Mouse (Mus musculus) natural killer cell, adult 2 months (primary cell): ENCODE measurements around the gene Ints5.
"Not testable (repeated sequence)": the region's sequence is repeated elsewhere in the genome, so short reads cannot be mapped to it uniquely, and the experiment has no call there.

Experiments used
- DNase-seq, 2 experiments: peaks; one replicate each; pipeline ENCODE4 v3.0.0; 2022; ENCODE audit warnings: low spot score in 2 of 2

Gene Ints5

DNA sequence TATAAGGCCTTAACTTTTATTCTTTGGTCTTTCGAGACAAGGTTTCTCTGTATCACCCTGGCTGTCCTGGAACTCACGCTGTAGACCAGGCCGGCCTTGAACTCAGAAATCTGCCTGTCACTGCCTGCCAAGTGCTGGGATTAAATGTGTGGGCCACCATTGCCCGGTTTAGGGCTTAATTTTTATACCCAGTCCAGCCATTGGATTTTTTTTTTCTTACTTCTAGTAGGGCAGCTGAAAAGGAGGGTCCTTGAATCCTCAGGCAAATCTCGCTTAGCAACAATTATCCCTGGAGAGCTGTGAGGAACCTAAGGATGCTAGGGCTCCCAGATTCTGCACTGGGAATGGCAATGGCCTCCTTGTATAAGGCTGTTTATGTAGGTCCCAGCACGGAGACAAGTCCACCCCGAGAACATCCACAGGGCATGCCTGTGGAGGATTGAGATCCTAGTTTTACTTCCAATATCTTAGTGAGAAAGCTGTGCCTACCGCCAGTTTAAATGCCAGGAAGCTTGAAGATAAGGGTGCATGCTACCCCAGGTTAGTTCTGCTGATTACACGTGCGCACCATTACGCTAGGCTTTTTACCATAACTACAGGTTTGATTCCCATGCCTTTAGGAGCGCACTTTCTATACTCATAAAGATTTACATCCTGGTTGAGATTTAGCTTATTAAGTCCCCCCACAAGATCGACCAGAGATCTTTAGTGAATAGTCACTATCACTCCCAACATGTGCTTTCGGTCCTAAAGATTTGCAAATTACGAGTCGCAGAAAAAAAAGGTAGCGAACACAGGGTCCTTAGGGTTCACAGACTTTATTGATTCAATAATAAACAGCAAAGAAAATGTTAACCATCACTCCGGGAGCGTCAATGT, 5.0 kb upstream of the Ints5 start:
- DNase-seq, result no peak

DNA sequence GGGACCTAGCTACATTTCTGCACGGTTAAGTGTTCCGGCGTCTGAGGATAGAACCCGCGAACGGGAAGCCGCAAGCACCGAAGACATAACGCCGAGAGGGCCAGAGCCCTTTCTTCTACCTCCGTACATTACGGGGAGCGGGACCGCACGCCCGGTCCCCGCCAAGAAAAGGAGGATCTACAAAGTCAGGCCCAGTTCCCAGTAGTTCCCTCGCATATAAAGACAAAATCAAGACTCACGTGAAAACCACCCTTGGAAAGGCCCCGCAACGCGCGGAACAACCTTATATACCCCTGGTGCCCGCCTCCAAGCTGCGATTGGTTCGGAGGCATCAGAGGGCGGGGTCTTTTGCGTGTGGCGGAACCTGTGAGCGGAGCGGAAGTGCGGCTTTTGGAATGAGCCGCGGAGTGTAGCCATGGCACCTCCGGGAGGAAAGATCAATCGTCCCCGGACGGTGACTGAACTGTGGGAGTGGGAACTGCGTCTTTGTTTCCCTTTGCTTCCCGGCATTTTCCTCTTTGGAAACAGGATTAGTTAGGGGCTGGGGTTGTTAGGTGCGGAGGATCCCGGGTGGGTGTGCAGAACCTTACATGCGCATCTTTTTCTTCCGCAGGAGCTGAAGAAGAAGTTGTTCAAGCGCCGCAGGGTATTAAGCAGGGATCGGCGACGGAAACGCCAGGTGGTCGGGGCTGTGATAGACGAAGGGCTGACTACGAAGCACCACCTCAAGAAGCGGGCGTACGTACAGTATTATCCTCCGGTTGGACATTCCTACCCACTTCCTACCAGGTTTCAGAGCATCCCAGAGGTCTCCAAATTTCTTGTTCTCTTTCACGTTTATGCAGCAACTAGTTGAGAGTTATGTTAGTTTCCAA, 4.1 kb upstream of the Ints5 start, which contains the start of the genes 1810009A15Rik and Gm49416:
1810009A15Rik (plus strand) TSS at position 343 of the 875 bp plus-strand sequence.
Gm49416 (plus strand) TSS at position 416 of the 875 bp plus-strand sequence.
- peak; percentile 91 to 93 for DNase-seq

DNA sequence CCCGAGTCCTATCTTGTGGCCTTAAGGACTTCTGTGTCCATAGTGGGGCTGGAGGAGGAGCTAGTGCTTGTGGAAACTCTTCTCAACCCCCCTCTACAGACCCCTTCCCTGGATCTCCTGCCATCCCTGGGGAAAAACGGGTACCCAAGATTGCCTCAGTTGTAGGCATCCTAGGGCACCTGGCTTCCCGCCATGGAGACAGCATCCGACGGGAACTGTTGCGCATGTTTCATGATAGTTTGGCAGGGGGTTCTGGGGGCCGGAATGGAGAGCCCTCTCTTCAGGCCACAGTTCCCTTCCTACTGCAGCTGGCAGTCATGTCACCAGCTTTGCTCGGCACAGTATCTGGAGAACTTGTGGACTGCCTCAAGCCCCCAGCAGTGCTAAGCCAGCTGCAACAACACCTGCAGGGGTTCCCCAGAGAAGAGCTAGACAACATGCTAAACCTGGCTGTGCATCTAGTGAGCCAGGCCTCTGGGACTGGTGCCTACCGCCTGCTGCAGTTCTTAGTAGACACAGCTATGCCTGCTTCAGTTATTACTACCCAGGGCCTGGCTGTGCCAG, 2.7 kb downstream of the Ints5 start:
- no peak for DNase-seq

DNA sequence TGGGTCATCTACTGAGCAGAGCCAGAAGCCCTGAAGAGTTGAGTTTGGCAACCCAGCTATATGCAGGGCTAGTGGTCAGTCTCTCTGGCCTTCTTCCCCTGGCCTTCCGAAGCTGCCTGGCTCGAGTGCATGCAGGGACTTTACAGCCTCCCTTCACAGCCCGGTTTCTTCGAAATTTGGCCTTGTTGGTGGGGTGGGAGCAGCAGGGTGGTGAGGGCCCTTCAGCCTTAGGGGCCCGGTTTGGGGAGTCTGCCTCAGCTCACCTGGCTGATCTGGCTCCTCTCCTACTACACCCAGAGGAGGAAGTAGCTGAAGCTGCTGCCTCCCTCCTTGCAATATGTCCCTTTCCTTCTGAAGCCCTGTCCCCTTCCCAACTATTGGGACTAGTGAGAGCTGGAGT, 3.4 kb downstream of the Ints5 start:
- not testable (repeated sequence) for DNase-seq

DNA sequence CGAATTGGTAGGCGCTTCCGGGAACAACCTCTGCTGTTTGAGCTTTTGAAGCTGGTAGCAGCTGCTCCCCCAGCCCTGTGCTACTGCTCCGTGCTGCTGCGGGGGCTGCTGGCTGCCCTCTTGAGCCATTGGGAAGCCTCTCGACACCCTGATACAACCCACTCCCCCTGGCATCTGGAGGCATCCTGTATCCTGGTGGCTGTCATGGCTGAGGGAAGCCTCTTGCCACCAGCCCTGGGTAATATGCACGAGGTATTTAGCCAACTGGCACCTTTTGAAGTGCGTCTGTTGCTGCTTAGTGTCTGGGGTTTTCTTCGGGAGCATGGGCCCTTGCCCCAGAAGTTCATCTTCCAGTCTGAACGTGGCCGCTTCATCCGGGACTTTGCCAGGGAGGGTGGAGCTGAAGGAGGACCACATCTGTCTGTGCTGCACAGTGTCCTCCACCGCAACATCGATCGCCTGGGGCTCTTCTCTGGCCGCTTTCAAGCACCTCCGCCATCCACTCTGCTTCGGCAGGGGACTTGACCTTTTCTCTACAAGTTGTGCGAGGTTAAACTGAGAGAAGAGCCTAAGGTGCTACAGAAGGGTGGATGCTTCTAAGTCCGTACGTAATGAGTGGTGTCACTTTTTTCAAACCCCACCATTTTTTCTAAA, 4.5 kb downstream of the Ints5 start:
- DNase-seq, result not testable (repeated sequence)

DNA sequence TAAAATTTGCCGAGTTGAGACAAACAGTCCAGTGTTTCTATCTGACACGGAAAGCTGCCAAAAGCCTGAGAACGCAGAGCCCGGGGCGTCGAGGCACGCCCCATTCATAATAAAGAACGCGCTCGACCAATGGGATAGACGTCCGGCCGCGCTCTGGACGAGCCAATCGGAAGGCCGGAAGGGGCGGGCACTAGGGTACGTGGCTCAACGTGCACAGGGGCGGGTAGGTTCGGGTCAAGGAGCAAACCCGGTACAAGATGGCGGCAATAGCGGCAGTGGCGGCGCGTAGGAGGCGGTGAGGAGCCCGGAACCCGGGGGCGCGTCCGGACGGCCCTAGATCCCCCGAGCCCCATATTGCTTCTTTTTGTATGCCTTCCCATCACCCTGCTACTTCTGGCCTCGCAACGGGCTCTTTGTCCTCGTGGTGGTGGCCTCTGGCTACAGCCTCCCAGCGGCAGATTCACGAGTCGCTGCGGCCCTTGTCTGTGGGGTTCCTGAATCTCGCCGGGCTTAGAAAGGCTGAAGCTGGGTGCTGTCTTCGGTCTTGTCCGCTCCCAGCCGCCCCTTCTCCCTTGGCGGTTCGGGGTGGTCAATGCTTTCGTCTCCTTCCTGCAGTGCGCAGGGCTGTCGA, 5.2 kb downstream of the Ints5 start, which contains the start of gene Ganab:
Ganab (plus strand) TSS at position 207 of the 631 bp plus-strand sequence.
- peak; percentile 89 to 92 for DNase-seq

DNA sequence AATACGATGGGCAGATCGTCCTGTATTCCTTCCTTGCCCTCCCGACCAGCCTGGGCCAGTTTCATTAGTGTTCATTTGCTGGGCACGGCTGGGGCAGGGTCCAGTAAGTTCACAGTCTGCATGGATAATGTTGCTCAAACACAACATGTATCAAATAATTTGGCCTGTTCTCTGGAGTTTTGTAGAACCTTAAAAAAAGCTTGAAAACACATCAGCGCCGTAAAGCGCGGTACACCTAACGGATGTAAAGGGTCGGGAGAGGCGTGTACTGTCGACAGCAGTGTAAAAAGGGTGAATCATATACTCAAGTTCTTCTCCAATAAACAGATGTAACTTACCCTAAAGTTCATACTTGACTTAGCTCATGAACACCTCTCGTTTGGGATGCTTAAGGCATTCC, 5.8 kb downstream of the Ints5 start:
- DNase-seq, result no peak

DNA sequence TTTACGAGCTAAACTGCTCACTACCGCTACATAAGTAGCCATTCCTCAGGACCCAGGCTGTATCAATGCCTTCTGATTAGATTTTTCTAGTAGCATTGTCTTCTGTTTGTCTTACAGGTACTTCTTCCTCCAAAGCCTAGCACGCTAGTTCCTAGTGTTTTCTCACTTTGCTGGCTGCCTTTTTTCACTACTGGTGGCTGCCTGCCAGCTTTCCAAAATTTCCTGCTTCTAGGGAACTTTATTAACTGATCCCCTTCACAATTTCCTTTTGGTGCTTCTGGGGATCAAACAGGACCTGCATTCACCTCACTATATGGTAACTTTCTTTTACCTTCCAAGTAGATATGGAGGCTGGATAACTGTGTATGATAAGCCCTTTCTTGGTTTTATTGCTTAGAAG, 6.3 kb downstream of the Ints5 start:
- no peak for DNase-seq

DNA sequence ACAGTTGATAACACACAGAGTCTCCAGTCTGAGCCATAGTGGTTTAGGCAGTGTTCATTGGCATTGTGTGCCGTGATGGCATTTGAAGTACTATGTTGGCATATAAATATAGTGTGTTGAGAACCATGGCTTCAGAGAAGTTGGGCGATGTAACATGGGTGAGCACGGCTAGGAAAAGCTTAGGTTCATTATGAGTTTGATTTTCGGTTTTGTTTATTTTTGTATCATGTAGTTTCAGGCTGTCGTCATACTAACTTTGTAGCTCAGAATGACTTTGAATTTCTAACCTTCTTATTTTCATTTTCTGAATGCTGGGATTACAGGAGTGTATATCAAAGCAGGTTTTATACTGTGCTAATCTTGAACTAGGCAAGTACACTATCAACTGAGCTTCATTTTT, 10.6 kb downstream of the Ints5 start:
- no peak for DNase-seq

DNA sequence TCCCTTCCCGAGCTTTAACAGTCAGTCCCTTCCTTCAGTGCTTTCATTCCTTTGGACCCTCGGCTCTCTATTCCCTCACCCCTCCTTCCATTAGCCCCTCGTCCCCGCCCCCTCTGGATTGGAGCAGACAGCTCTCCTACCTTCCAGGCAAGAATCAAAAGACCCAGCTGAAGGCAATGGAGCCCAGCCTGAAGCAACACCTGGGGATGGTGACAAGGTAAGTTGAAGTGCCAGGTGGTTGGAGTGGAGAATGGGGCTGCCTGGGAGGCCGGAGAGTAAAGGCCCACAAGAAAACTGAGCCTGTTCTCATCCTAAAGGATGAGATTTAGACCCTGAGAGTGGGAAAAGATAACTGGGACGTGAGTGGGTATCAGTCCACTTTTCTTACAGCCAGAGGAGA, 15.7 kb downstream of the Ints5 start:
- DNase-seq, result no peak

DNA sequence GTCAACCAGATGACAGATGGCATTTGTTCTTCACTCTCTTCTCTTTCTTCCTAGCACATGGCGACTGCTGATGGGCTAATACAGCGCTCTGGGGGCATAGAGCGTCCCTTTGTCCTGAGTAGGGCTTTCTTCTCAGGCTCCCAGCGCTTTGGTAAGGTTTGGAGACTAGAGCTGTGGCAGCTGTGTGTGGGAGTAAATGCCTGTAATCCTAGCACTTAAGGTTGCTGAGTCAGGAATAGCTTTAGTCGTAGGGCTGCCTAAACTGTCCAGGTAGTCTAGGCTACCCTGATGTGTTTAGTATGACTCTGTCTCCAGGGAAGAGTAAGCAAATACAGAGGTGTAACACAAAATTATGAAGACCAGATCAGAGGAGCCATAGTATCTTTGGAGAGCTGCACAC, 19.0 kb downstream of the Ints5 start:
- DNase-seq, result no peak

DNA sequence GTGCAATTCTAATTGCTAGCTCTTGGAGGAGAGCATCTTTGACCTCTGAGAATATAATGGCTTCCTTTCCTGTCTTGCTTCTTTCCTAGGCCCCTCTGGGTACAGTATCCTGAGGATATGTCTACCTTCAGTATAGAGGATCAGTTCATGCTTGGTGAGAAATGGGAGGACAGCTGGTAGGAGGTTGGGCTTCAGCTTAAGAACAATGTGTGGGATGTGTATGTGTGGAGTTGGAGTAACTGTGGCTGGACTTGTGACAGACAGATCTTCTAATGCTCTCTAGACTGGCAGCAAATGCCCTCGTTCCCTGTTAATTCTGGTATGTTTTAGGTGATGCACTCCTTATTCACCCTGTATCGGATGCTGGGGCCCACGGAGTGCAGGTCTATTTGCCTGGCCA, 21.4 kb downstream of the Ints5 start:
- DNase-seq, result no peak

DNA sequence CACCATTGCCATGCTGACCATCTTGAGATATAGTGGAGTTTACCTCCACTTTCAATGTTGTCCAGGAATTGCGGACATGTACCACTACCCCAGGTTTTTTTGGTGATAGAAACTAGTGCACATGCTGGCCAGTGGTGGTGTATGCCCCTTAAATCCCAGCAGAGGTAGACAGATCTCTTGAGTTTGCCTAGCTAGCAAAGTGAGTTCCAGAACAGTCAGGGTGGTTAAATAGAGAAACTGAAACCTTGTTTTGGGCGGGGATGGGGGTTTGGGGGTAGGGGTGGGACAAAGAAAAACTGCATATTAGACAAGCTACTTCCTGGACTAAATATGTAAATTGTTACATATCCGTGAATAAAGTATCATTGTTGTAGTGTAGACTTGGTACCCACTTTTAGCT, 26.2 kb downstream of the Ints5 start:
- DNase-seq, result no peak

DNA sequence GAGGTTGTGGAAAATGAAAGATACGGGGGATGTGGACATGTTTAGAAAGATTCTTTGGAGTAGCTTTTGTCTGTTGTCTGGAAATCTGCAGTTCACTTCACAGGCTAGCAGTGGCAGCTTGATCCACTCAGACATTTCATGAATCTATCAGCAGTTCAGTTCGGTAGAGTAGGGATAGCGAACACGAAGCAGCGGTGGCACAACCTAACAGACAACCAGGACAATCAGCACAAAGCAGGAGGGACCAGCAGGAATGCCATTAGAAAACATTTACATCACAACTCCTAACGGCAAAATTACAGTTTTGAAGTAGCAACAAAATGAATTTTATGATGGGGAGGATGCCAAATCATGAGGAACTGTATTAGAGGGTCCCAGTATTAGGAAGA, 26.9 kb downstream of the Ints5 start:
- DNase-seq, result no peak

DNA sequence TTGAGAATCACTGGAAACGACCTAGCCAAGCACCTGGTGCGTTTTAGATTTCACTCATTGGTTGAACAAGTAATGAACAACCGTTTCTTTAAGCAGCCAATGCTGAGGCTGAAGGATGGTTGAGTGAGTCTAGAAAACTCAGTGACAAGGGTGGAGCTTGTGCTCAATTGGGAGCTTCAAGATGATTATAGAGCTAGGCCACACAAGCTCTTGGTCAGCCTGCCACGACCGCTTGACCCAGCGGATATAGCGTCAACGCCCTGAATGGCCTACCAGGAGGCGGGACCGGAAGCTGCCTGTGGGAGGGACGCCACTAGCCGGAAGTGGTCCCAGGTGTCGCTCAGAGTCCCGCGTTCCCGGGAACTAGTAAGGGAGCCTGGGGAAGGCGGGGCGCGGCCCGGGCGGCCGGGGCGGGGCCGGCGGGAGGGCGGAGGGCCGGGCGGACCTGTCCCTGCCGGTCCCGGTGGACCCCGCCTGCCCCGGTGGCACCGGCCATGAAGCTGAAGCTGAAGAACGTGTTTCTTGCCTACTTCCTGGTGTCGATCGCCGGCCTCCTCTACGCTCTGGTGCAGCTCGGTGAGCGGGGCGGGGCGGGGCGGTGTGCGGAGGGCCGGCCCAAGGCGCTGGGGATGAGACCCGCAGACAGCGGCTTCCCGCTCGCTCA, 27.4 kb downstream of the Ints5 start, which contains the start of gene B3gat3:
B3gat3 (plus strand) TSS at position 302 of the 664 bp plus-strand sequence.
- DNase-seq, result peak; percentile 87 to 93

DNA sequence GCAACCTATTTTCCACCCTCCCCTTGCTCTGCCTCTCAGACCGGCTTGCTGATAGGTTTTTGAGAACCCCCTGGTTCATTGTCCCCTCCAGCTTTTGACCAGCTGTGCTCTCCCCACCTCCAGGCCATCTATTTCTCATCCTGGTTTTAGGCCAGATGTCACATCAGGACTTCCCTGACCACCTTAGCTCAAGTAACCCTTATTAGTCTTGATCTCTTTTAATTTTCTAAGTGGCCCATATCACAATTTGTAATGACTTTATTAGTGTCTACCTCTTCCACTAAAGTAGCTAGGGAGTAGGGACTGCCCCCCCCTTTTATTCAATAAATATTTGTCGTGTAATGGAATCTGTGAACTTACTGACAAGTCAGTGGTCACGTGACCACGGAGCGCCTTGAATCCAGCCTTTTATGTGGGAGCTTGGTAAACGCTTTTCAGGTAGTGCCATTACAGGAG, 28.1 kb downstream of the Ints5 start:
- DNase-seq, result no peak

DNA sequence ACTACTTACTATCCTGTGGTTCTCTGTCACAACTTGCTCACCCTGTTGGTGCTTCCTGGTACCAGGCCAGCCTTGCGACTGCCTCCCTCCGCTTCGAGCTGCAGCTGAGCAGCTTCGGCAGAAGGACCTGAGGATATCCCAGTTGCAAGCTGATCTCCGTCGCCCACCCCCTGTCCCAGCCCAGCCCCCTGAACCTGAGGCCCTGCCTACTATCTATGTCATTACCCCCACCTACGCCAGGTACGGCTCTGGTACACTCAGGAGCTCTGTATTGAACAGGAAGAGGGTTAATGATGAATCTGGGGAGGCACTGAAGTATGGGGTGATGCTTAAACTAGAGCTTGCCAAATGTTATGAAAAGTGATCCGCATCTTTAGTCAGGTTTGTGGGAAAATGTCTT, 28.9 kb downstream of the Ints5 start:
- DNase-seq, result no peak

DNA sequence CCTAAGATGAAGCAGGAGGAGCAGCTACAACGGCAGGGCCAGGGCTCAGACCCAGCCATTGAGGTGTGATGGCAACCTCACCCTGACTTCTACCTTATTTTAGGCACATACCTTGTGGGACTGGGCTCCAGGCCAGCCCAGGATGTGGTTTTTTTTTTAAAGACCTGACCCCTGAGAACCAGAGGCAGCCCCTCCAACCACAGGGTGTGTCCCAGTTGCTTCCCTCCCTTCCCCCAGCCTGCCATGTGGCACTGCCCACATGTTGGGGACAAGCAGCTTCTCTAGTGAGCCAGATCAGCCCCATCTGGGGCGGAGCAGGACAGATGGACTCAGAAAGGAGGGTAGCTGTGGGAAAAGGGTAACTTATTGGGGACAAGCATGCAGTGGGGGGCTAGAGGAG, 34.0 kb downstream of the Ints5 start:
- DNase-seq, result peak; percentile 53 to 62

DNA sequence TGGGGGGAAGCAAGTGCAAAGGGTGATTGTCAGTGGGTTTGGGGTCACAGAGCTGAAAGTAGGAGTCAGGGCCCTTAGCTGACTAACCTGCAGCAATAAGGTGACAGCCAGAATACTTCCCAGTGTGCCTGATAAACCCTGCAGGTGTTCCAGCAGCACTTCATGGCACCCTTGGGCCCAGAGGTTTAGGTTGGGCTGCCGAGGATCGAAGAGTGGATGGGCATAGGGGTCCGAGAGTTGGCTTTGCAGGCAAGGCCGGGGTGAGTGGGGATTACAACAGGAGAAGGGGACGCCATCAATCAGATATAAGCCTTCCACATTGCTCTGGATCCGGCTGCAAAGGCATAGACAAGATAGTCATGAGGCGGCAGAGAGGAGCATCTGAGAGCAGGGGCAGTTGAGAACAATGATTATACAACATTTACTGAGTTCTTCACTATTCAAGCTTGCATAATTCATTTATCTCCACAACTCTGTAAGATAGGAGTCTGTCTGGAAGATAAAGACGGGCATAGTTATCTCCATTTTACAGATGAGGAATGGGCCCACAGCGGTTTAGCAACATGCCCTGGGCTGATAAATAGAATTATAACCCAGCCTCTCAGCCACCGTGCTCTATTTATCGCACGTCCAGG, 35.2 kb downstream of the Ints5 start:
- no peak for DNase-seq

DNA sequence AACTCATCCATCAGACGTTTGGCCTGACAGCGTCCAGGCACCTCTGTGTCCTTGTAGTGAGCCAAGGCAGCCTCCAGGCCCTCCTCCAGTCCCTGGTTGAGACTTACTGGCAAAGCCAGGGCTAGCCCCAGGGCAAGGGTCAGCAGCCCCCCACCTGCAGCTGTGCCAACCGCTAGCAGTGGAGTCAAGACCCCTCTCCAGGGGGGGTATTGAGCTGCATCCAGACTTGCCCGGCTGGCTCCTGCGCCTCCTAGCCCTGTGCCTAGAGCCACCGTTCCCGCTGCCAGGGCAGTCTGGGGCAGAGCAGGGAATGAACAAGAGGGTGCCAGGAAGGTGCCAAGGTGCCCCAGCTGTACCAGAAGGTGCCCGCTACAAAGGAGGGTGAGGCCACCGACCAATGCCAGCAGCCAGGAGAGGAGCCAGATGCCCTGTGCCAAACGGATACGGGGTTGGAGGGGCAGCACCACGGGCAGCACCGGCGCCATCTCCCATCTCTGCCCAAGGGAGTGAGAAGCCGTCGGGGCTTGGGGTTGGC, 36.0 kb downstream of the Ints5 start:
- DNase-seq, result no peak
